In genomic region chr3:96147950-96148349, GRCm38 (mm10) we compare ENCODE assay signal across 9 mouse cellular contexts. TPM values are rescaled to one million over a fixed set of nuclear protein-coding genes. Genes with fewer than 3 reads are reported as not detected.
DNase-seq lines count a peak whose midpoint lies in the region; ATAC-seq and TF ChIP-seq lines count a peak whose summit lies in the region.
"Had no signal": no experiment of that assay in that cellular context is flagged by ENCODE, and none has a peak within 500 bp of the region (broad histone marks: within the 10 kb centered on the region; RNA-seq: fewer than 3 reads in every experiment).

No protein-coding gene starts in this region.

- no peak overlapping the region for H3K4me2 ChIP-seq in hindbrain, embryonic 14.5 days (replicated peaks)
- no peak overlapping the region for H3K4me2 ChIP-seq in neural tube, embryonic 11.5 days (ENCODE audit: low read depth)
- H3K4me2 ChIP-seq: embryonic facial prominence, embryonic 13.5 days had no signal

- H3K4me1 ChIP-seq in hindbrain, embryonic 14.5 days (replicated peaks; ENCODE audit: control insufficient read depth, insufficient read depth, low read length) = no peaks in the 10 kb centered on the region
- no peaks in the 10 kb centered on the region for H3K4me1 ChIP-seq in hindbrain, embryonic 10.5 days (replicated peaks)
- H3K4me1 ChIP-seq in neural tube, embryonic 11.5 days (ENCODE audit: control insufficient read depth, insufficient read depth, low read length) = no peaks in the 10 kb centered on the region
- H3K4me1 ChIP-seq: embryonic facial prominence, embryonic 13.5 days had no signal

- ATAC-seq in hindbrain, embryonic 14.5 days (ENCODE audit: low FRiP score) = no peak
- ATAC-seq in CD4-positive, CD25-positive, alpha-beta regulatory T cell, adult 4 months = peak; percentile 87
- ATAC-seq in erythroblast, adult 5-6 weeks (replicated peaks; ENCODE audit: low FRiP score, poor library complexity, severe bottlenecking) = peak; percentile 87
- no peak for ATAC-seq in neural tube, embryonic 11.5 days (ENCODE audit: insufficient read depth, low FRiP score, low TSS enrichment)

- DNase-seq in hindbrain, embryonic 14.5 days (ENCODE audit: low spot score) = peak; percentile 85
- DNase-seq in hindbrain, embryonic 10.5 days (ENCODE audit: low spot score) = no peak
- DNase-seq in adipocyte (ENCODE audit: low spot score) = peak; percentile 84
- peak; percentile 54 to 72 for DNase-seq in layer of hippocampus, adult 2 months (ENCODE audit: low spot score in 2 of 2)
- peak; percentile 43 for DNase-seq in neural tube, embryonic 11.5 days (ENCODE audit: low spot score)
- no peak for DNase-seq in gastrocnemius, postnatal 36 days

- H3K9me3 ChIP-seq in hindbrain, embryonic 14.5 days (ENCODE audit: control insufficient read depth, low read length) = no peaks in the 10 kb centered on the region
- H3K9me3 ChIP-seq in hindbrain, embryonic 10.5 days = no peaks in the 10 kb centered on the region
- no peaks in the 10 kb centered on the region for H3K9me3 ChIP-seq in neural tube, embryonic 11.5 days (ENCODE audit: control insufficient read depth, low read length)
- H3K9me3 ChIP-seq: embryonic facial prominence, embryonic 13.5 days had no signal

- H3K27ac ChIP-seq in hindbrain, embryonic 14.5 days = peak overlapping the region; percentile 47; the same call in 1 of the 2 replicates
- no peak overlapping the region for H3K27ac ChIP-seq in hindbrain, embryonic 10.5 days
- H3K27ac ChIP-seq in layer of hippocampus, adult 2 months = peak overlapping the region; percentile 83
- no peak overlapping the region for H3K27ac ChIP-seq in neural tube, embryonic 11.5 days (ENCODE audit: low read depth, low read length)
- H3K27ac ChIP-seq: embryonic facial prominence, embryonic 13.5 days had no signal

- WGBS in hindbrain, embryonic 14.5 days = 19% methylated on average over 5 of the region's 5 CpGs
- 31% methylated on average over 5 of the region's 5 CpGs for WGBS in hindbrain, embryonic 10.5 days
- WGBS in neural tube, embryonic 11.5 days = 33% methylated on average over 5 of the region's 5 CpGs

- H3K27me3 ChIP-seq in hindbrain, embryonic 14.5 days (ENCODE audit: control insufficient read depth, insufficient read depth, low read length) = no peaks in the 10 kb centered on the region
- H3K27me3 ChIP-seq in hindbrain, embryonic 10.5 days (ENCODE audit: insufficient read depth, poor library complexity, severe bottlenecking) = no peaks in the 10 kb centered on the region
- H3K27me3 ChIP-seq in neural tube, embryonic 11.5 days (ENCODE audit: control insufficient read depth, insufficient read depth, low read length) = no peaks in the 10 kb centered on the region
- H3K27me3 ChIP-seq: embryonic facial prominence, embryonic 13.5 days had no signal

- intact Hi-C loops in gastrocnemius, postnatal 36 days (cut with DNase I) = loop anchor here (1.0 to 2.0 kb wide), 2 partner anchors 65 to 82 kb away; no protein-coding TSS in a partner anchor

- H3K36me3 ChIP-seq in hindbrain, embryonic 14.5 days (replicated peaks; ENCODE audit: control insufficient read depth, insufficient read depth) = peaks cover 58% of the 10 kb centered on the region
- peaks cover 56% of the 10 kb centered on the region for H3K36me3 ChIP-seq in hindbrain, embryonic 10.5 days
- H3K36me3 ChIP-seq in neural tube, embryonic 11.5 days (ENCODE audit: control insufficient read depth, insufficient read depth, low read length) = no peaks in the 10 kb centered on the region; the same call in none of the 2 replicates

- no peak overlapping the region for H3K4me3 ChIP-seq in hindbrain, embryonic 14.5 days (replicated peaks; ENCODE audit: low read length)
- no peak overlapping the region for H3K4me3 ChIP-seq in hindbrain, embryonic 10.5 days
- H3K4me3 ChIP-seq in layer of hippocampus, adult 2 months = no peak overlapping the region
- no peak overlapping the region for H3K4me3 ChIP-seq in neural tube, embryonic 11.5 days (ENCODE audit: low read depth, low read length)
- H3K4me3 ChIP-seq: embryonic facial prominence, embryonic 13.5 days had no signal

- H3K9ac ChIP-seq in hindbrain, embryonic 14.5 days = peak overlapping the region; percentile 40; the same call in 1 of the 2 replicates
- H3K9ac ChIP-seq in neural tube, embryonic 11.5 days (ENCODE audit: low read length) = no peak overlapping the region
- H3K9ac ChIP-seq: embryonic facial prominence, embryonic 13.5 days had no signal

- TF ChIP-seq CTCF in layer of hippocampus, adult 2 months (conservative IDR thresholded peaks at IDR 0.05) = peak; percentile 92

RNA-seq across cellular contexts. Expression of gene Mtmr11, which starts 13.9 kb away (rescaled TPM):
- 10.1 and 11.6 TPM in 2 replicates for polyA plus RNA-seq in hindbrain, embryonic 14.5 days (2014; fragmentation: Nextera tagmentation; extraction: Ambion mirVana)
- polyA plus RNA-seq in hindbrain, embryonic 10.5 days (2016; fragmentation: Nextera tagmentation; extraction: Ambion mirVana) = 10.4 and 11.4 TPM in 2 replicates
- polyA plus RNA-seq in CD4-positive, CD25-positive, alpha-beta regulatory T cell, adult 4 months (2017; shearing (Covaris generic)) = 1 to 10 TPM; 2.3 to 2.4 TPM
- not detected in 2 replicates for total RNA-seq in erythroblast, adult 5-6 weeks (2015; ENCODE audit: low replicate concordance)
- 0.34 TPM in 1 of 2 replicates, not detected in the other for total RNA-seq in erythroblast, adult 5-6 weeks (2017; ENCODE audit: low replicate concordance)
- total RNA-seq in layer of hippocampus, adult 2 months (2021) = 1 to 10 TPM; 4.3 to 5.3 TPM
- 7.1 and 11.7 TPM in 2 replicates for polyA plus RNA-seq in neural tube, embryonic 11.5 days (2014; fragmentation: Nextera tagmentation; extraction: Ambion mirVana)
- 1 to 10 TPM; 1.6 to 2.3 TPM for total RNA-seq in gastrocnemius, postnatal 36 days (2021)

RNA-seq across cellular contexts. Expression of gene Sf3b4, which starts 24.2 kb away (rescaled TPM):
- 135 and 151 TPM in 2 replicates for polyA plus RNA-seq in hindbrain, embryonic 14.5 days (2014; fragmentation: Nextera tagmentation; extraction: Ambion mirVana)
- 250 and 259 TPM in 2 replicates for polyA plus RNA-seq in hindbrain, embryonic 10.5 days (2016; fragmentation: Nextera tagmentation; extraction: Ambion mirVana)
- 10 to 100 TPM; 53.4 to 58.5 TPM for polyA plus RNA-seq in CD4-positive, CD25-positive, alpha-beta regulatory T cell, adult 4 months (2017; shearing (Covaris generic))
- 20.9 and 24.9 TPM in 2 replicates for total RNA-seq in erythroblast, adult 5-6 weeks (2015; ENCODE audit: low replicate concordance)
- total RNA-seq in erythroblast, adult 5-6 weeks (2017; ENCODE audit: low replicate concordance) = 3.6 and 3.8 TPM in 2 replicates
- total RNA-seq in layer of hippocampus, adult 2 months (2021) = 10 to 100 TPM; 50.1 to 50.2 TPM
- 233 TPM in 2 replicates for polyA plus RNA-seq in neural tube, embryonic 11.5 days (2014; fragmentation: Nextera tagmentation; extraction: Ambion mirVana)
- total RNA-seq in gastrocnemius, postnatal 36 days (2021) = 10 to 100 TPM; 10.7 to 11.6 TPM

RNA-seq across cellular contexts. Expression of gene Sv2a, which starts 33.0 kb away (rescaled TPM):
- 95.7 and 111 TPM in 2 replicates for polyA plus RNA-seq in hindbrain, embryonic 14.5 days (2014; fragmentation: Nextera tagmentation; extraction: Ambion mirVana)
- 3.7 and 15.3 TPM in 2 replicates for polyA plus RNA-seq in hindbrain, embryonic 10.5 days (2016; fragmentation: Nextera tagmentation; extraction: Ambion mirVana)
- polyA plus RNA-seq in CD4-positive, CD25-positive, alpha-beta regulatory T cell, adult 4 months (2017; shearing (Covaris generic)) = 1 to 10 TPM in 1 of 2 experiments, under 1 TPM in 1; 0.80 to 2.0 TPM
- not detected in 2 replicates for total RNA-seq in erythroblast, adult 5-6 weeks (2015; ENCODE audit: low replicate concordance)
- not detected in 2 replicates for total RNA-seq in erythroblast, adult 5-6 weeks (2017; ENCODE audit: low replicate concordance)
- total RNA-seq in layer of hippocampus, adult 2 months (2021) = 100 to 1,000 TPM; 352 to 370 TPM
- polyA plus RNA-seq in neural tube, embryonic 11.5 days (2014; fragmentation: Nextera tagmentation; extraction: Ambion mirVana) = 14.1 and 14.5 TPM in 2 replicates
- 1 to 10 TPM in 1 of 2 experiments, under 1 TPM in 1; 0.37 to 1.5 TPM for total RNA-seq in gastrocnemius, postnatal 36 days (2021)

RNA-seq across cellular contexts. Expression of gene Otud7b, which starts 43.6 kb away (rescaled TPM):
- polyA plus RNA-seq in hindbrain, embryonic 14.5 days (2014; fragmentation: Nextera tagmentation; extraction: Ambion mirVana) = 7.1 and 7.9 TPM in 2 replicates
- polyA plus RNA-seq in hindbrain, embryonic 10.5 days (2016; fragmentation: Nextera tagmentation; extraction: Ambion mirVana) = 12.8 and 19.2 TPM in 2 replicates
- polyA plus RNA-seq in CD4-positive, CD25-positive, alpha-beta regulatory T cell, adult 4 months (2017; shearing (Covaris generic)) = 10 to 100 TPM in 1 of 2 experiments, 1 to 10 TPM in 1; 9.1 to 13.3 TPM
- 1.0 and 2.1 TPM in 2 replicates for total RNA-seq in erythroblast, adult 5-6 weeks (2015; ENCODE audit: low replicate concordance)
- total RNA-seq in erythroblast, adult 5-6 weeks (2017; ENCODE audit: low replicate concordance) = 6.1 and 12.8 TPM in 2 replicates
- 10 to 100 TPM; 30.1 to 33.4 TPM for total RNA-seq in layer of hippocampus, adult 2 months (2021)
- polyA plus RNA-seq in neural tube, embryonic 11.5 days (2014; fragmentation: Nextera tagmentation; extraction: Ambion mirVana) = 9.0 and 11.4 TPM in 2 replicates
- total RNA-seq in gastrocnemius, postnatal 36 days (2021) = 10 to 100 TPM; 46.6 to 49.0 TPM

Comparison
In these comparisons a context has a peak if more than half of its experiments do, and no peak if none do; other contexts are left out.
1. DNase-seq: peak in hindbrain, embryonic 14.5 days (single experiment), adipocyte (single experiment), layer of hippocampus, adult 2 months (2 of 2) and neural tube, embryonic 11.5 days (single experiment); none in hindbrain, embryonic 10.5 days (single experiment) and gastrocnemius, postnatal 36 days (0 of 2).
2. H3K27ac ChIP-seq: peak in hindbrain, embryonic 14.5 days (single experiment) and layer of hippocampus, adult 2 months (single experiment); none in hindbrain, embryonic 10.5 days (single experiment) and neural tube, embryonic 11.5 days (single experiment).
3. ATAC-seq: peak in CD4-positive, CD25-positive, alpha-beta regulatory T cell, adult 4 months (single experiment) and erythroblast, adult 5-6 weeks (single experiment); none in hindbrain, embryonic 14.5 days (single experiment) and neural tube, embryonic 11.5 days (single experiment).